Mouse (Mus musculus): Measurements from ENCODE around the gene Tmem150c. TPM values are rescaled to one million over a fixed set of nuclear protein-coding genes. Genes with fewer than 3 reads are reported as not detected.

Gene Tmem150c
- polyA plus RNA-seq, 1 experiment from 2014 or later: 0.59 TPM

GRCm38 (mm10) chr5:100047143-100047640 lies 112.4 kb downstream of the Tmem150c start:
- Histone ChIP-seq H3K4me2 (no peak overlapping the region), H3K4me3 (replicated peaks) (no peak overlapping the region), H3K9ac (no peak overlapping the region), H3K9me3 (replicated peaks) (no peaks in the 10 kb centered on the region), H3K36me3 (replicated peaks) (0 out of 2 replicates have a peak, but pooled peaks cover 12% of the 10 kb centered on the region), H3K27me3 (no peaks in the 10 kb centered on the region), H3K27ac (replicated peaks) (no peak overlapping the region), H3K4me1 (replicated peaks) (peaks cover 37% of the 10 kb centered on the region)
- no peak for ATAC-seq (ENCODE audit: insufficient read depth)
- WGBS (ENCODE audit: insufficient replicate concordance): 67% methylated on average over 8 of the region's 8 CpGs

GRCm38 (mm10) chr5:100046096-100046495 lies 113.5 kb downstream of the Tmem150c start:
- no peak overlapping the region for H3K27ac ChIP-seq (replicated peaks)
- 61% methylated on average over 3 of the region's 3 CpGs for WGBS (ENCODE audit: insufficient replicate concordance)
- H3K36me3 ChIP-seq (replicated peaks): 0 out of 2 replicates have a peak, but pooled peaks cover 9% of the 10 kb centered on the region
- H3K9me3 ChIP-seq (replicated peaks): no peaks in the 10 kb centered on the region
- H3K4me2 ChIP-seq: no peak overlapping the region
- H3K9ac ChIP-seq: no peak overlapping the region
- H3K4me3 ChIP-seq (replicated peaks): no peak overlapping the region
- peaks cover 47% of the 10 kb centered on the region for H3K4me1 ChIP-seq (replicated peaks)
- no peaks in the 10 kb centered on the region for H3K27me3 ChIP-seq
- no peak for ATAC-seq (ENCODE audit: insufficient read depth)

GRCm38 (mm10) chr5:100044621-100045020 lies 115.0 kb downstream of the Tmem150c start:
- 68% methylated on average over 5 of the region's 5 CpGs for WGBS (ENCODE audit: insufficient replicate concordance)

GRCm38 (mm10) chr5:100044030-100044429 lies 115.6 kb downstream of the Tmem150c start:
- no peak overlapping the region for H3K9ac ChIP-seq
- H3K9me3 ChIP-seq (replicated peaks): no peaks in the 10 kb centered on the region
- ATAC-seq (ENCODE audit: insufficient read depth): no peak
- 69% methylated on average over 4 of the region's 4 CpGs for WGBS (ENCODE audit: insufficient replicate concordance)
- 0 out of 2 replicates have a peak, but pooled peaks cover 9% of the 10 kb centered on the region for H3K36me3 ChIP-seq (replicated peaks)
- H3K4me2 ChIP-seq: no peak overlapping the region
- no peaks in the 10 kb centered on the region for H3K27me3 ChIP-seq
- H3K27ac ChIP-seq (replicated peaks): no peak overlapping the region
- H3K4me1 ChIP-seq (replicated peaks): peaks cover 59% of the 10 kb centered on the region
- H3K4me3 ChIP-seq (replicated peaks): no peak overlapping the region

More at GRCm38 (mm10) chr5:100044621-100045020, 115.0 kb downstream of the Tmem150c start:
- no peaks in the 10 kb centered on the region for H3K27me3 ChIP-seq
- no peak for ATAC-seq (ENCODE audit: insufficient read depth)
- H3K4me3 ChIP-seq (replicated peaks): no peak overlapping the region
- H3K36me3 ChIP-seq (replicated peaks): 0 out of 2 replicates have a peak, but pooled peaks cover 9% of the 10 kb centered on the region
- no peak overlapping the region for H3K4me2 ChIP-seq
- H3K4me1 ChIP-seq (replicated peaks): peaks cover 59% of the 10 kb centered on the region
- no peak overlapping the region for H3K9ac ChIP-seq
- no peak overlapping the region for H3K27ac ChIP-seq (replicated peaks)
- no peaks in the 10 kb centered on the region for H3K9me3 ChIP-seq (replicated peaks)

- Histone ChIP-seq H3K27ac (replicated peaks) (no peak overlapping the region), H3K4me1 (replicated peaks) (peaks cover 53% of the 10 kb centered on the region), H3K4me3 (replicated peaks) (no peak overlapping the region), H3K9ac (no peak overlapping the region), H3K36me3 (replicated peaks) (0 out of 2 replicates have a peak, but pooled peaks cover 9% of the 10 kb centered on the region), H3K4me2 (no peak overlapping the region), H3K9me3 (replicated peaks) (no peaks in the 10 kb centered on the region), H3K27me3 (no peaks in the 10 kb centered on the region)
- WGBS (ENCODE audit: insufficient replicate concordance): 77% methylated on average over 5 of the region's 5 CpGs
- no peak for ATAC-seq (ENCODE audit: insufficient read depth)
Measured at GRCm38 (mm10) chr5:100043361-100043760, 116.2 kb downstream of the Tmem150c start.

- Histone ChIP-seq H3K4me3 (replicated peaks) (no peak overlapping the region), H3K27me3 (no peaks in the 10 kb centered on the region), H3K4me2 (no peak overlapping the region), H3K27ac (replicated peaks) (no peak overlapping the region), H3K4me1 (replicated peaks) (peaks cover 48% of the 10 kb centered on the region), H3K9ac (no peak overlapping the region), H3K36me3 (replicated peaks) (peaks cover 11% of the 10 kb centered on the region; the same call in 1 of the 2 replicates), H3K9me3 (replicated peaks) (no peaks in the 10 kb centered on the region)
- WGBS (ENCODE audit: insufficient replicate concordance): 85% methylated on average over 8 of the region's 8 CpGs
- ATAC-seq (ENCODE audit: insufficient read depth): no peak
Measured at GRCm38 (mm10) chr5:100042467-100042866, 117.1 kb downstream of the Tmem150c start.

- no peaks in the 10 kb centered on the region for H3K9me3 ChIP-seq (replicated peaks)
- no peak for ATAC-seq (ENCODE audit: insufficient read depth)
- 46% methylated on average over 4 of the region's 4 CpGs for WGBS (ENCODE audit: insufficient replicate concordance)
- peak overlapping the region; percentile 99 for H3K4me2 ChIP-seq
- peak overlapping the region; percentile 98; the same call in 1 of the 2 replicates for H3K4me3 ChIP-seq (replicated peaks)
- no peak overlapping the region; the same call in 1 of the 2 replicates for H3K9ac ChIP-seq
- no peaks in the 10 kb centered on the region for H3K27me3 ChIP-seq
- H3K27ac ChIP-seq (replicated peaks): no peak overlapping the region
- peaks cover 60% of the 10 kb centered on the region for H3K4me1 ChIP-seq (replicated peaks)
- H3K36me3 ChIP-seq (replicated peaks): peaks cover 23% of the 10 kb centered on the region
Measured at GRCm38 (mm10) chr5:100041272-100041671, 118.3 kb downstream of the Tmem150c start.

GRCm38 (mm10) chr5:100040281-100040784 lies 119.3 kb downstream of the Tmem150c start:
- Histone ChIP-seq H3K9me3 (replicated peaks) (no peaks in the 10 kb centered on the region), H3K4me1 (replicated peaks) (peaks cover 66% of the 10 kb centered on the region), H3K9ac (peak overlapping the region; percentile 89), H3K4me2 (peak overlapping the region; percentile 99), H3K27ac (replicated peaks) (peak overlapping the region; percentile 92), H3K36me3 (replicated peaks) (peaks cover 32% of the 10 kb centered on the region), H3K4me3 (replicated peaks) (peak overlapping the region; percentile 98), H3K27me3 (no peaks in the 10 kb centered on the region)
- under 1% methylated on average over 19 of the region's 19 CpGs for WGBS (ENCODE audit: insufficient replicate concordance)
- ATAC-seq (ENCODE audit: insufficient read depth): no peak

- H3K27ac ChIP-seq (replicated peaks): peak within 1 kb of the TSS; percentile 92
Measured at GRCm38 (mm10) chr5:100039602-100040142, 119.9 kb downstream of the Tmem150c start, which contains the start of the genes Hnrnpdl and Enoph1. TSS of gene Hnrnpdl (minus strand) at chr5:100039664. TSS of gene Enoph1 (plus strand) at chr5:100039985.

GRCm38 (mm10) chr5:100038714-100039601 lies 120.7 kb downstream of the Tmem150c start:
- peak overlapping the region; percentile 92 for H3K27ac ChIP-seq (replicated peaks)
- H3K36me3 ChIP-seq (replicated peaks): peaks cover 44% of the 10 kb centered on the region
- H3K4me3 ChIP-seq (replicated peaks): peak overlapping the region; percentile 98
- peaks cover 60% of the 10 kb centered on the region for H3K4me1 ChIP-seq (replicated peaks)
- WGBS (ENCODE audit: insufficient replicate concordance): under 1% methylated on average over 113 of the region's 113 CpGs
- H3K9ac ChIP-seq: peak overlapping the region; percentile 91
- H3K9me3 ChIP-seq (replicated peaks): no peaks in the 10 kb centered on the region
- peak overlapping the region; percentile 99 for H3K4me2 ChIP-seq
- H3K27me3 ChIP-seq: no peaks in the 10 kb centered on the region
- ATAC-seq (ENCODE audit: insufficient read depth): peak; percentile 75

More at GRCm38 (mm10) chr5:100039602-100040142, 119.9 kb downstream of the Tmem150c start, which contains the start of the genes Hnrnpdl and Enoph1:
- peak within 1 kb of the TSS; percentile 91 for H3K9ac ChIP-seq
- peak; percentile 77 for ATAC-seq (ENCODE audit: insufficient read depth)
- no peaks in the 10 kb centered on the region for H3K27me3 ChIP-seq
- under 1% methylated on average over 57 of the region's 57 CpGs for WGBS (ENCODE audit: insufficient replicate concordance)
- H3K4me1 ChIP-seq (replicated peaks): peaks cover 64% of the 10 kb centered on the region
- peak within 1 kb of the TSS; percentile 98 for H3K4me3 ChIP-seq (replicated peaks)
- no peaks in the 10 kb centered on the region for H3K9me3 ChIP-seq (replicated peaks)
- peaks cover 37% of the 10 kb centered on the region for H3K36me3 ChIP-seq (replicated peaks)
- peak within 1 kb of the TSS; percentile 99 for H3K4me2 ChIP-seq

Data from liver, embryonic 15.5 days (tissue).